Mouse (Mus musculus) spleen, adult 10 weeks (tissue): ENCODE data around the gene Pign. TPM values are rescaled to one million over a fixed set of nuclear protein-coding genes. Genes with fewer than 3 reads are reported as not detected.

Experiments
- polyA plus RNA-seq: library from polyadenylated mRNA; stranded (reverse); fragments of 350-450 nt; fragmentation: Illumina TruSeq; extraction: RNeasy Lipid Tissue Mini Kit (QIAGEN cat#74804); gene quantifications from one replicate; pipeline ENCODE4 v1.2.3, GENCODE M21; 2015; ENCODE audit warnings: low replicate concordance; ENCODE audit not compliant: insufficient read depth

The Pign gene
- polyA plus RNA-seq = 25.5 TPM

DNA sequence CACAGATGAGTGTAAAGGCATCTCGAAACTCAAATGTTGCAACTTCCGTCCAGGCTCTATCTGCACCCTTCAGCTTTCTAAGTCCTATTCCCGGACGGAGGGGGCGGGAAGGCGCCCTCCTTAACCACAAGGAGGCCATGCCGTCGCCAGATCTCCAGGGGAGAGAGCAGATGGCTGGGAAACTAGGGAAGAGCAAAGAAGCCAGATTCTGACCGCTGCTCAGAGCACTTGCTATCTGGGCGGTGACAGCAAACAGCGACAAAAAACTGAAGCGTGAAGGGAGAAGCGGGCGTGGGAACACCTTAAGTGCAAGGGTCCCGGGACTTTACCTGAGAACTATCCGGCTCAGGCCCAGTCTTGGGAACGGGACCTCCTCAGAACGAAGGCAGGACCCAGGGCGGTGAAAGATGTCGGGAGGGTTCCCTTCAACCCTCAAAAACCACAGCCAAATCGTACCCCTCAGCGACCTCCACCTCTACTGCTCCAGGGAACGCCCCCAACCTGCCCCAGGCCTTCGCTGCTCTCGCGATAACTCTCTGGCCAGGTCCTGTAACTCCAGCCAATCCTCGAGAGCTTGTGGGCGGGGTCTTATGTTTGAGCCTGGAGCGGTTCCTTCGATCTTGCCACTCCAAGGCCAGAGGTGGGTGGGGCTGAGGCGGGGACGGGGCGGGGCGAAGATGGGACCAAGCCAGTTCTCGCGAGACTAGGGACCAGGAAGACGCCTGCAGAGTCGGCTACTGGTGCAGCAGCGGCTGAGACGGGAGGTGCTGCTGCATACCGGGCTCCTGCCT, at the start of gene Pign, which contains the start of gene Relch:
Pign (minus strand) TSS at position 507 of the 791 bp plus-strand sequence.
Relch (plus strand) TSS at position 691 of the 791 bp plus-strand sequence.

Other genes starting within 250 kb of the Pign start
- 78.9 TPM for gene Relch, start 184 bp upstream of the Pign start, polyA plus RNA-seq
- gene Tnfrsf11a, start 117.0 kb upstream of the Pign start, polyA plus RNA-seq = 7.5 TPM